Mouse (Mus musculus): ENCODE measurements around the gene AI467606. TPM values are rescaled to one million over a fixed set of nuclear protein-coding genes. Genes with fewer than 3 reads are reported as not detected.

Gene AI467606
- polyA plus RNA-seq, 1 experiment from 2014 or later, result 0.54 TPM

- no peak for DNase-seq (ENCODE audit: low spot score)
- 87% methylated on average over 4 of the region's 4 CpGs for WGBS
- no peaks in the 10 kb centered on the region for H3K36me3 ChIP-seq (replicated peaks)
- H3K4me3 ChIP-seq, result no peak overlapping the region
- H3K4me1 ChIP-seq, result peaks cover 14% of the 10 kb centered on the region
- no peaks in the 10 kb centered on the region for H3K27me3 ChIP-seq (replicated peaks; ENCODE audit: low read depth, poor library complexity, severe bottlenecking)
- no peaks in the 10 kb centered on the region for H3K9me3 ChIP-seq
- no peak overlapping the region for H3K27ac ChIP-seq (replicated peaks)
Measured at GRCm38 (mm10) chr7:127099528-127099927, 8.4 kb downstream of the AI467606 start.

- Histone ChIP-seq H3K4me3 (no peak overlapping the region), H3K36me3 (replicated peaks) (no peaks in the 10 kb centered on the region), H3K9me3 (no peaks in the 10 kb centered on the region), H3K4me1 (peaks cover 15% of the 10 kb centered on the region), H3K27me3 (replicated peaks; ENCODE audit: low read depth, poor library complexity, severe bottlenecking) (no peaks in the 10 kb centered on the region), H3K27ac (replicated peaks) (no peak overlapping the region; the same call in 1 of the 2 replicates)
- no peak for DNase-seq (ENCODE audit: low spot score)
- WGBS, result 63% methylated on average over 2 of the region's 2 CpGs
Measured at GRCm38 (mm10) chr7:127101451-127102016, 10.4 kb downstream of the AI467606 start.

GRCm38 (mm10) chr7:127102148-127102547 is 11.0 kb downstream of the AI467606 start:
- Histone ChIP-seq H3K27ac (replicated peaks) (no peak overlapping the region), H3K9me3 (no peaks in the 10 kb centered on the region), H3K27me3 (replicated peaks; ENCODE audit: low read depth, poor library complexity, severe bottlenecking) (no peaks in the 10 kb centered on the region), H3K4me1 (peaks cover 13% of the 10 kb centered on the region), H3K36me3 (replicated peaks) (no peaks in the 10 kb centered on the region), H3K4me3 (no peak overlapping the region)
- 78% methylated on average over 6 of the region's 6 CpGs for WGBS
- DNase-seq (ENCODE audit: low spot score), result no peak

GRCm38 (mm10) chr7:127103960-127104359 is 12.8 kb downstream of the AI467606 start:
- peak; percentile 12 for DNase-seq (ENCODE audit: low spot score)
- Histone ChIP-seq H3K27me3 (replicated peaks; ENCODE audit: low read depth, poor library complexity, severe bottlenecking) (no peaks in the 10 kb centered on the region), H3K27ac (replicated peaks) (peak overlapping the region; percentile 88), H3K4me1 (peaks cover 13% of the 10 kb centered on the region), H3K9me3 (no peaks in the 10 kb centered on the region), H3K4me3 (no peak overlapping the region), H3K36me3 (replicated peaks) (no peaks in the 10 kb centered on the region)
- 69% methylated on average over 6 of the region's 6 CpGs for WGBS

- Histone ChIP-seq H3K4me3 (peak overlapping the region; percentile 54), H3K4me1 (peaks cover 13% of the 10 kb centered on the region), H3K9me3 (no peaks in the 10 kb centered on the region), H3K36me3 (replicated peaks) (no peaks in the 10 kb centered on the region), H3K27ac (replicated peaks) (peak overlapping the region; percentile 88), H3K27me3 (replicated peaks; ENCODE audit: low read depth, poor library complexity, severe bottlenecking) (no peaks in the 10 kb centered on the region)
- 14% methylated on average over 17 of the region's 17 CpGs for WGBS
- peak; percentile 85 for DNase-seq (ENCODE audit: low spot score)
Measured at GRCm38 (mm10) chr7:127104560-127105332, 13.6 kb downstream of the AI467606 start.

- Histone ChIP-seq H3K27me3 (replicated peaks; ENCODE audit: low read depth, poor library complexity, severe bottlenecking) (no peaks in the 10 kb centered on the region), H3K9me3 (no peaks in the 10 kb centered on the region), H3K27ac (replicated peaks) (0 out of 2 replicates have a peak overlapping the region, but pooled peaks have one; percentile 88), H3K36me3 (replicated peaks) (no peaks in the 10 kb centered on the region), H3K4me3 (0 out of 2 replicates have a peak overlapping the region, but pooled peaks have one; percentile 54), H3K4me1 (peaks cover 17% of the 10 kb centered on the region)
- DNase-seq (ENCODE audit: low spot score), result no peak
- WGBS, result 70% methylated on average over 7 of the region's 7 CpGs
Measured at GRCm38 (mm10) chr7:127105551-127105950, 14.4 kb downstream of the AI467606 start.

GRCm38 (mm10) chr7:127110239-127111007 is 19.3 kb downstream of the AI467606 start:
- H3K9me3 ChIP-seq, result no peaks in the 10 kb centered on the region
- peak; percentile 78 for DNase-seq (ENCODE audit: low spot score)
- peaks cover 23% of the 10 kb centered on the region for H3K4me1 ChIP-seq
- WGBS, result 52% methylated on average over 18 of the region's 18 CpGs
- H3K27ac ChIP-seq (replicated peaks), result no peak overlapping the region
- H3K36me3 ChIP-seq (replicated peaks), result no peaks in the 10 kb centered on the region
- H3K4me3 ChIP-seq, result no peak overlapping the region
- H3K27me3 ChIP-seq (replicated peaks; ENCODE audit: low read depth, poor library complexity, severe bottlenecking), result no peaks in the 10 kb centered on the region

GRCm38 (mm10) chr7:127111461-127111860 is 20.3 kb downstream of the AI467606 start:
- Histone ChIP-seq H3K4me3 (no peak overlapping the region), H3K27ac (replicated peaks) (no peak overlapping the region), H3K4me1 (peaks cover 31% of the 10 kb centered on the region), H3K27me3 (replicated peaks; ENCODE audit: low read depth, poor library complexity, severe bottlenecking) (no peaks in the 10 kb centered on the region), H3K9me3 (no peaks in the 10 kb centered on the region), H3K36me3 (replicated peaks) (no peaks in the 10 kb centered on the region)
- DNase-seq (ENCODE audit: low spot score), result peak; percentile 73
- 52% methylated on average over 6 of the region's 6 CpGs for WGBS

GRCm38 (mm10) chr7:127112251-127112841 is 21.2 kb downstream of the AI467606 start:
- no peak overlapping the region for H3K27ac ChIP-seq (replicated peaks)
- WGBS, result 85% methylated on average over 12 of the region's 12 CpGs
- no peaks in the 10 kb centered on the region for H3K9me3 ChIP-seq

GRCm38 (mm10) chr7:127112921-127113597 is 21.9 kb downstream of the AI467606 start:
- Histone ChIP-seq H3K27ac (replicated peaks) (no peak overlapping the region), H3K36me3 (replicated peaks) (no peaks in the 10 kb centered on the region), H3K4me1 (peaks cover 39% of the 10 kb centered on the region), H3K9me3 (no peaks in the 10 kb centered on the region), H3K27me3 (replicated peaks; ENCODE audit: low read depth, poor library complexity, severe bottlenecking) (no peaks in the 10 kb centered on the region), H3K4me3 (no peak overlapping the region)
- WGBS, result 53% methylated on average over 9 of the region's 9 CpGs
- DNase-seq (ENCODE audit: low spot score), result no peak

More at GRCm38 (mm10) chr7:127112251-127112841, 21.2 kb downstream of the AI467606 start:
- Histone ChIP-seq H3K4me3 (no peak overlapping the region), H3K4me1 (peaks cover 33% of the 10 kb centered on the region), H3K27me3 (replicated peaks; ENCODE audit: low read depth, poor library complexity, severe bottlenecking) (no peaks in the 10 kb centered on the region), H3K36me3 (replicated peaks) (no peaks in the 10 kb centered on the region)
- DNase-seq (ENCODE audit: low spot score), result no peak

- Histone ChIP-seq H3K36me3 (replicated peaks) (no peaks in the 10 kb centered on the region), H3K4me1 (peaks cover 46% of the 10 kb centered on the region), H3K27ac (replicated peaks) (no peak overlapping the region), H3K27me3 (replicated peaks; ENCODE audit: low read depth, poor library complexity, severe bottlenecking) (no peaks in the 10 kb centered on the region), H3K9me3 (no peaks in the 10 kb centered on the region), H3K4me3 (no peak overlapping the region)
- 63% methylated on average over 12 of the region's 12 CpGs for WGBS
- no peak for DNase-seq (ENCODE audit: low spot score)
Measured at GRCm38 (mm10) chr7:127113614-127114259, 22.6 kb downstream of the AI467606 start.
